Mouse (Mus musculus) ES-Bruce4 (cell line): ENCODE measurements at regions not wholly inside any gene's neighbourhood (a gene's known extent, or its start where the extent isn't known, plus 50 kb on each side); places are given as distances from the start of the nearest gene placed in this dataset.

Experiments used
- H3K27ac ChIP-seq: 2 replicates; pipeline ENCODE4 v1.5.1; 2012; ENCODE audit warnings: low read length, inconsistent platforms; ENCODE audit not compliant: insufficient read depth
- H3K27me3 ChIP-seq: 2 replicates; pipeline ENCODE4 v1.6.1; 2012; ENCODE audit warnings: mild to moderate bottlenecking, low read length, inconsistent platforms; ENCODE audit not compliant: control insufficient read depth, poor library complexity, insufficient read depth, severe bottlenecking
- H3K36me3 ChIP-seq: 2 replicates; pipeline ENCODE4 v1.6.1; 2012; ENCODE audit warnings: inconsistent platforms, mild to moderate bottlenecking, low read length, moderate library complexity; ENCODE audit not compliant: control insufficient read depth, poor library complexity, insufficient read depth, severe bottlenecking
- H3K4me1 ChIP-seq: one replicate; pipeline ENCODE4 v1.8.1; 2011; ENCODE audit warnings: low read length; ENCODE audit not compliant: control insufficient read depth, insufficient read depth
- H3K4me3 ChIP-seq: 2 replicates; pipeline ENCODE4 v1.5.1; 2011; ENCODE audit warnings: low read depth, mild to moderate bottlenecking, low read length
- H3K9ac ChIP-seq: 2 replicates; pipeline ENCODE4 v1.6.1; 2012; ENCODE audit warnings: low read depth, mild to moderate bottlenecking, inconsistent platforms; ENCODE audit not compliant: poor library complexity, severe bottlenecking
- H3K9me3 ChIP-seq: replicated peaks from 2 replicates; pipeline ENCODE4 v1.6.1; 2012; ENCODE audit warnings: mild to moderate bottlenecking, low read length, inconsistent platforms; ENCODE audit not compliant: control insufficient read depth, poor library complexity, insufficient read depth, severe bottlenecking
- CTCF ChIP-seq: IDR thresholded peaks from one replicate; pipeline ENCODE4 v1.8.1; 2011; ENCODE audit warnings: low read depth, low read length
- EP300 ChIP-seq: IDR thresholded peaks from 2 replicates; pipeline ENCODE4 v1.6.1; 2011; ENCODE audit warnings: low read depth, low read length; ENCODE audit not compliant: insufficient read depth
- POLR2A ChIP-seq: IDR thresholded peaks from one replicate; pipeline ENCODE4 v1.8.1; 2011; ENCODE audit warnings: low read length; ENCODE audit not compliant: insufficient read depth

GRCm38 (mm10) chr12:16013861-16014630 lies 197.3 kb upstream of the Trib2 start:
- Histone ChIP-seq H3K9ac (no peak overlapping the region), H3K4me1 (no peaks in the 10 kb centered on the region), H3K4me3 (no peak overlapping the region), H3K27me3 (no peaks in the 10 kb centered on the region), H3K36me3 (no peaks in the 10 kb centered on the region), H3K9me3 (peaks cover 4% of the 10 kb centered on the region; the same call in 1 of the 2 replicates), H3K27ac (no peak overlapping the region)
- TF ChIP-seq EP300 (no peak), CTCF (no peak), POLR2A (no peak)

GRCm38 (mm10) chr12:16013354-16013753 lies 196.6 kb upstream of the Trib2 start:
- no peaks in the 10 kb centered on the region for H3K27me3 ChIP-seq
- no peak overlapping the region for H3K4me3 ChIP-seq
- TF ChIP-seq POLR2A (no peak), CTCF (no peak), EP300 (no peak)
- H3K9ac ChIP-seq = no peak overlapping the region
- H3K4me1 ChIP-seq = no peaks in the 10 kb centered on the region
- H3K27ac ChIP-seq = no peak overlapping the region
- H3K9me3 ChIP-seq = peaks cover 4% of the 10 kb centered on the region; the same call in 1 of the 2 replicates
- H3K36me3 ChIP-seq = no peaks in the 10 kb centered on the region

- no peak overlapping the region for H3K9ac ChIP-seq
- no peak for TF ChIP-seq POLR2A
- no peak for TF ChIP-seq CTCF
- no peak for TF ChIP-seq EP300
- no peaks in the 10 kb centered on the region for H3K27me3 ChIP-seq
- H3K4me3 ChIP-seq = no peak overlapping the region
- H3K4me1 ChIP-seq = no peaks in the 10 kb centered on the region
- no peak overlapping the region for H3K27ac ChIP-seq
- H3K36me3 ChIP-seq = no peaks in the 10 kb centered on the region
- H3K9me3 ChIP-seq = peaks cover 4% of the 10 kb centered on the region; the same call in 1 of the 2 replicates
Measured at GRCm38 (mm10) chr12:16012081-16012480, 195.4 kb upstream of the Trib2 start.

- Histone ChIP-seq H3K9ac (no peak overlapping the region), H3K36me3 (no peaks in the 10 kb centered on the region), H3K27ac (peak overlapping the region; percentile 63), H3K9me3 (peaks cover 4% of the 10 kb centered on the region; the same call in 1 of the 2 replicates), H3K4me1 (no peaks in the 10 kb centered on the region), H3K4me3 (peak overlapping the region; percentile 30), H3K27me3 (no peaks in the 10 kb centered on the region)
- peak; percentile 68 for TF ChIP-seq EP300
- no peak for TF ChIP-seq CTCF
Measured at GRCm38 (mm10) chr12:16009822-16010620, 193.3 kb upstream of the Trib2 start.

- TF ChIP-seq POLR2A (no peak), EP300 (peak; percentile 96)
- H3K27me3 ChIP-seq = no peaks in the 10 kb centered on the region
- H3K4me1 ChIP-seq = no peaks in the 10 kb centered on the region
- no peak overlapping the region for H3K9ac ChIP-seq
- H3K27ac ChIP-seq = peak overlapping the region; percentile 68
- H3K9me3 ChIP-seq = peaks cover 4% of the 10 kb centered on the region; the same call in 1 of the 2 replicates
- no peak overlapping the region for H3K4me3 ChIP-seq
- no peaks in the 10 kb centered on the region for H3K36me3 ChIP-seq
Measured at GRCm38 (mm10) chr12:16008763-16009515, 192.2 kb upstream of the Trib2 start.
